Mouse (Mus musculus) right cerebral cortex, postnatal 10 days (tissue): ENCODE measurements around the gene Tbl3.
A peak's percentile ranks its signal among the peaks of the same experiment; 100 is the strongest.
"Not testable (repeated sequence)": the region's sequence is repeated elsewhere in the genome, so short reads cannot be mapped to it uniquely, and the experiment has no call there.

Experiments
- DNase-seq, 2 experiments: peaks; one replicate each; pipeline ENCODE4 v3.0.0; 2021; ENCODE audit warnings: low spot score in 2 of 2

Gene Tbl3

DNA sequence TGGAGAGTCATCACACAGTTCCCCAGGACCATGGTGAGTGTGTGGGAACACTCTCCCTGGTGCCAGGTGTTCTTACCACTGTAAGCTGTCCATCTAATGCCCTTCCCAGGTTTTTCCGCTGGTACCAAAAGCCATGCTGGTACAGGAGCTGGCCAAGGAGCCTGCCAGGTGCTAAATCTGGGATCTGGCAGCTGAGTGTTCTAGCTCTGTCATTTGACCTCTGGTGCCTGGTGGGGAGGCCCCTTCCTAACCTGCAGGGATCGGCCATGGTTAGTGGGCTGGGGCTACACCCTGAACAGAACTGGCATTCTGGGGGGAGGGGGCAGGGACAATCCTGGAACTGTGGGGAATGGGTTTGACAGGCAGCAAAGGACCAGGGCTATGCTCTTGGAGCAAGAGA, 20.2 kb upstream of the Tbl3 start, which contains the start of gene Rpl3l:
Rpl3l (plus strand) TSS at position 203 of the 400 bp plus-strand sequence.
- DNase-seq, result no peak

DNA sequence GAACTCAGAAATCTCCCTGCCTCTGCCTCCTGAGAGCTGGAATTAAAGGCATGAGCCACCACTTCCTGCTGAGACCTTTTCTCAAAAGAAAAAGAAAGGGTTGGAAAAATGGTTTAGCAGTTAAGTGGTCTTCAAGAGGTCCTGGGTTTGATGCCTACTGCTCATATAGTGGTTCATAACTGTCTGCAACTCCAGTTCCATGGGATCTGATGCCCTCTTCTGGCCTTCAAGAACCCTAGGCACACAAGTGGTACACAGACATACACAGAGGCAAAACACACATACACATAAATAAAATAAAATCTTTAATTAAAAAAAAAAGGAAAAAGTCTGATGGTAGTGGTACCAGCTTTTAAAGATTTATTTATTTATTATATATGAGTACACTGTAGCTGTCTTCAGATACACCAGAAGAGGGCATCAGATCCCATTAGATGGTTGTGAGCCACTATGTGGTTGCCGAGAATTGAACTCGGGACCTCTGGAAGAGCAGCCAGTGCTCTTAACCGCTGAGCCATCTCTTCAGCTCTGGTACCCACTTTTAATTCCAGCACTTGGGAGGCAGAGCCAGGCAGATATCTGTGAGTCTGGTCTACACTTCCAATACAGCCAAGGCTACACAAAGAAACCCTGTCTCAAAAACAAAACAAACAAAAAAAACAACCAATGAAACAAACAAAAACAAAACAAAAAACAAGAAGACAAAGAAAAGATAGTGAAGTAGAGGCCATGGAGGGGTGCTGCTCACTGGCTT, 18.4 kb upstream of the Tbl3 start:
- no peak for DNase-seq

- DNase-seq, result peak; percentile 96 to 98
These were observed 16.7 kb upstream of the Tbl3 start, which contains the start of gene Ndufb10 for GRCm38 (mm10) chr17:24724184-24724583. Gene Ndufb10, minus strand, starts transcription at chr17:24724478.

DNA sequence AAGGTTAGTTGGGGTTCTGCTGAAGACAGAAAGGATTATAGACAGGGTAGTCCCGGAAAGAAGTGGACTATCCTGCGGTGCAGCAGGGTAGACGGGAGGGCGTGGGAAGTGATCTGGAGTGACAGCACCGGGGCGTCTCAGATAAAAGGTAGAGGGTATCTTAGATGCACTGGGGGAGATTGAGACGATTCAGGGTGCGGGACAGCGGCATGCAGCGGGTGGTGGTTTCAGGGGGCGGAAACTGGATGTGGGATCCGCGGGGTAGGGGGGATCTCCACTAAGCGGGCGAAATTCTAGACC, 16.4 kb upstream of the Tbl3 start:
- DNase-seq, result no peak

DNA sequence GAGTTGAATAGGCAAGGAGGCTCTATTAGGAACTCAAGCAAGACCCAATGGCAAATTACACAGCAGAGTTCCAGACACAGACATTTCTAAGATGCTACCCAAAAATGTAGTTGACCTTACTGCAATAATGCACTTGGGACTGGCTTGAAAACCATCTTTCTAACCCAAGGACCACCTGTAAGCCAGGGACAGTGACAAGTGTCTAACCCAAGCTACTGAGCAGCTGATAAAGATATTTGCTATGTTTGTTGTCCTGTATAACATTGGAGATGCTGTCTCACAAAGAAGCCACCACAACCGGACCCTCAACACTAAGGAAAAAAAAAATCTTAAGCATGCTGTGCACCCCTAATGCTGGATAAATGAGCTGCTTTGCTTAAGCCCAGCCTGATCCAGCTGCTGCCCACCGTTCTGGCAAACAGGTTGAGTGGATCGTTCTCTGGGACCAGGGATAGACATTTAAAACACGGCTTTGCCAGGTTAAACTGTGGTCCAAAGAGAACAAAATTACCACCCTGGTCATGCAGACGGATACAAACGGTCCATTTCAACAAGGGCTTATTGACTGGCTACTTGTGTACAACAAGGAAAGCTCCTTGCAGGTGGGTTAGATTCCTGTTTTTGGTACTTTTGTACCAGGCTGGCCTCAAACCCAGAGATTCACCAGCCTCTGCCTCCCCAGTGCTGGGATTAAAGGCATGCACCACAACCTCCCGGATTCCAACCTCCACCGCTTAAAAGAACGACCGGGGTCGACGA, 15.8 kb upstream of the Tbl3 start:
- no peak for DNase-seq

- DNase-seq, result no peak
These were observed 14.9 kb upstream of the Tbl3 start for GRCm38 (mm10) chr17:24722220-24722924.

GRCm38 (mm10) chr17:24721383-24721955, 14.0 kb upstream of the Tbl3 start:
- not testable (repeated sequence) for DNase-seq

DNA sequence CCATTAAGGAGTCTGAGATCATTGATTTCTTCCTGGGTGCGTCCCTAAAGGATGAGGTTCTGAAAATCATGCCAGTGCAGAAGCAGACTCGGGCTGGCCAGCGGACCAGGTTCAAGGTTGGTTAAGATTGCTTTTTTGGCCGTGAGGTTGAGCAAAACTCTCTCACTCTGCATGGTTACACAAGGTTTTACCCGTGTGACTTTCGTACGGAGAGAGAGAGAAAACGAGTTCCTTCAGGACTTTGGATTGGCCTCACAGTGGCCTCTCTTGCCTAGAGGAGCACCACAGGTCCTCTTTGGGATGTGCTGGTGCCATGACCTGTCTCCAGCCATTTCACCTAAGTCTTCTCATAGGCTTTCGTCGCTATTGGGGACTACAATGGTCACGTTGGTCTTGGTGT, 13.2 kb upstream of the Tbl3 start:
- DNase-seq, result not testable (repeated sequence)

DNA sequence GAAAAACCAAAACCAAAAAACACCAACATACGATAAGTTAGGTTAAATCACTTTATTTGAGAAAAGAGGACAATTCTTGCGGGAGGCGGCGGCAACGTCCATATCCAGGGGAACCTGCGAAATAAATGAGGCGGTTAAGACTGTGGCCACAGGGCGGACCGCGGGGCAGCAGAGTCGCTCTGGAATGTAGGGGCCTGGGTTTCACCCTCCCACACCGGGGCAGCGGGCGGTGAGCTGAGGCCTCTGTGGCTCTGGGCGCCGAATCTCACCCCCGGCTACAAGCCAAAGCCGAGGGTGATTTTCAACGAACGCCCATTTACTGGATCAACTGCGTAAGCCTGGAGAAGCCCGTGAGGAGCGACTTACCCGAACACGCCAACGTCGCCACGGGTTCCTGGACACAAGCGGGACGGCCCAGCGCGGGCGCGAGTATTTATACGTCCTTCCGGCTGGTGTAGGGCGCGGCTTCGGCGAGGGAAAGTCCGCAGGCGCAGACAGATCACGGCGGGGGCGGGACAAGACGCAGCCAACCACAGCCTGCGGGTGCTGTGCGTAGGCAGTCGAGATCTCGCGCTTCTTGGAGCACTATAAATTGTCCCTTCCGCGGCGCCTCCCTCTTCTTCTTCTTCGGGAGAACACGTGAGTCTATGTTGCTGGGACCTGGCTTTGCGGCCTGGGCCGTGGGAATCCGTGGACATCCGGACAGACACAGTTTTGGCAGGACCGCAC, 12.2 kb upstream of the Tbl3 start:
- peak; percentile 100 for DNase-seq

DNA sequence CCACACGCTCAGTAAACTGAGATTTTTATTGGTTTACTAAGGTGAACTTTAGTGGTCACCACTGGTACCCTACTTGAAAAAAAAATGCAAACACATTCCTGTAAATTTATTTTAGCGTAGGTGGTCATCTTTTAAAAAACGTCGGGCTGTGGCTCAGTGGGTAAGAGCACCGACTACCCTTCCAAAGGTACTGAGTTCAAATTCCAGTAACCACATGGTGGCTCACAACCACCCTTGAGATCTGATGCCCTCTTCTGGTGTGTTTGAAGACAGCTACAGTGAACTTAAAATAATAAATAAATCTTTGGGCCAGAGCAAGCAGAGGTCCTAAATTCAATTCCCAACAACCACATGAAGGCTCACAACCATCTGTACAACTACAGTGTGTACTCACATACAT, 11.5 kb upstream of the Tbl3 start:
- DNase-seq, result not testable (repeated sequence)

GRCm38 (mm10) chr17:24717943-24718342, 10.5 kb upstream of the Tbl3 start, which contains the start of the genes Rnf151 and Rps2:
Gene Rnf151, minus strand, starts transcription at chr17:24718063.
Gene Rps2, plus strand, starts transcription at chr17:24718116.
- DNase-seq, result no peak

DNA sequence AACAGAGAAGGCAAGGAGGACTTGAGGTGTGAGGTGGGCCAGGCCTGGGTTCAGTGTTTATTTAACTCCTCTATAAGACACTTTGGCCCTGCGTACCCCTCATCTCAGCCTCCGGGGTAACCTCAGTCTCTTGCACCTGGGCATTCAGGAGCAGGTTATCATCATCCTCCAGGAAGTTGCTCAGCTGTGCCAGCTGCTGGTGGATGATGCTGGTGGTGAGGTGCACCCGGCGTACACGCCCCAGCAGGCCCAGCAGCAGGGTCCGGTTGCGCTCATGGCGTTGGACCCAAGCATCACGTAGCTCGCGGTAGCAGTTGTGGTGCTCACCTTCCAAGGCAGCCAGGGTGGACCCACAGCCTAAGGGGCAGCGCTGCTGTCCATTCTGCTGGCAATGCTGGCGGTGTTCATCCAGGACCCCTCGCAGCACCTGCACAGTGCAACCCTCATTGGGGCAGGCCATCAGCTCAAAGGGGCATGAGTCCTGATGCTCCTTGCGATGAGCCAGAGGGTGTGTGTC, 8.8 kb upstream of the Tbl3 start:
- DNase-seq, result peak in 1 of 2 experiments; percentile 35

- no peak for DNase-seq
These were observed 8.1 kb upstream of the Tbl3 start for GRCm38 (mm10) chr17:24715556-24715955.

- no peak for DNase-seq
These were observed 1.2 kb upstream of the Tbl3 start for GRCm38 (mm10) chr17:24708646-24709045.

DNA sequence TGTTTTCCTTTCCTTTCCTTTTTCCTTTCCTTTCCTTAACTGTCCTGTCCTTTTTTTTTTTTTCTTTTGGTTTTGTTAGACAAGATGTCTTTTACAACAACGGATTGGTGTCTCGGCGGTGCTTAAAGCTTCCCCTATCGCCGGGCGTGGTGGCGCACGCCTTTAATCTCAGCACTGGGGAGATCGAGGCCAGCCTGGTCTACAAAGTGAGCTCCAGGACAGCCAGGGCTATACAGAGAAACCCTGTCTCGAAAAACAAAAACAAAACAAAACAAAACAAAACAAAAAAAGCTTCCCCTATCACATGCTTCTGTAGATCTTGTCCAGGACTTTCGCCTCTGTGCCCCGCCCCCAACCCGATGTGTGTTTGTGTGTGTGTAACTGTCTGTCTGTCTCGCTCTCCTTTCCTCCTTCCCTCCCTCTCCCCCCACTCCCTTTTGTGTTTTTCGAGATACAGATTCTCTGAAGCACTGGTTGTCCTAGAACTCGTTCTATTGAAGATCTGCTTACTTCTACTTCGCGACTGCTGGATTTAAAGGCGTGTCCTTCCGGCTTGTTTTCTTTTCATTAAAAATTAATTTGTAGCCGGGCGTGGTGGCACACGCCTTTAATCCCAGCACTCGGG, 453 bp upstream of the Tbl3 start:
- DNase-seq, result no peak

DNA sequence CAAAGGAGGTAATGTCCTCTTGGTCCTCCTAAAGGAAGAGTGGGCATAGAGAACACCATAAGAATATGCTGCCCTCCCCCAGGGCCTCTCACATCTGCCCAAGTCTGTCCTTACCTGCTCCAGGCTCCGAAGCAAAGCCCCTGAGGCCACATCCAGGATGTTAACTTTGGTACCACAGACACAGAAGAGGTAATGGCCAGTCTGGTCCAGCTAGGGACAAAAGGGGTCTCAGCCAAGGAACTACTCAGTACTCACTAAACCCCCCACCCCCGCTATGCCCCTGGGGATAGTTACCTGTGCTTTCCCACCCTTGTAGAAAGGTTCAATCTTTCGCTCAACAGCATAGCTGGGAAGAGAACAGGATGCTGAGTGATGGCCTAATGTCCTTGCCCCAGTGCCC, 1.6 kb downstream of the Tbl3 start:
- peak in 1 of 2 experiments; percentile 29 for DNase-seq

DNA sequence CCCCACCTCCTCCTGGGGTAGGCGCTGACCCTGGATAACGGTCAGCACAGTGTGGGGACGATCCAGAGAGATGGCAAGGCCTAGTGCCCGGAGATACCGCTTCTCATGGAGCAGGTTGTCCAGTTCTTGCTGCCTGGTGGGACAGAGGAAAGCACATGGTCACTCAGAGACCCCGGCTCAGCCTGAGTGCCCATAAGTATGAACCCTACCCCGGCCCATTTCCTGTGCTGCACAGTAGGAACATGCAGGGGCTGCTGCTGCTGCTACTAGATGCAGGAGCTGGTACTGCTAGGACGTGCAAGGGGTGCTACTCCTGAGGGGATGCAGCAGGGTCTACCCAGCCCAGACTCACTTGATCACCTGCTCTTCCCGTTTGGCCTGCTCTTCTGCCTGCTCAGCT, 6.2 kb downstream of the Tbl3 start:
- DNase-seq, result no peak

DNA sequence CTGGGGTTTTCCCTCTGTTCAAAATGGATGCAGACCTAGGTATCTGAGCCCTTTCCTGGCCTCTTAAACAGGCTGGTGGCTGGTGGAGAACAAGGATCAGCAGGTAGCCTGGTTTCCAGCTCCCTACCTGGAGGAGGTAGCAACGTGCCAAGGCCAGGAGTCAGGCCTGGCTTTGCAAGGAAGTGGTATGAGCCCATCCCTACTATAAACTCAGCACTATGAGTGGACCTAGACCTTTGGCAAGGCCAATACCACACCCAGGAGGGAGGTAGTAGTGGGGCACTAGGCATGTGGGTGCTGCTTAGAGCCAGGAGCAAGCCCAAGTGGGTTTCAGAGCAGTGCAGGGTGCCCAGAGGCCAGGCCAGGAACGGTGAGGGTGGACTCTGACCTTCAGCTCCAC, 8.0 kb downstream of the Tbl3 start:
- DNase-seq, result no peak

GRCm38 (mm10) chr17:24698715-24699114, 8.7 kb downstream of the Tbl3 start:
- DNase-seq, result no peak

- DNase-seq, result no peak
These were observed 9.5 kb downstream of the Tbl3 start for GRCm38 (mm10) chr17:24697985-24698384.
